Mouse (Mus musculus) neural tube, embryonic 14.5 days (tissue): ENCODE results near the gene Ttc23. TPM values are rescaled to one million over a fixed set of nuclear protein-coding genes. Genes with fewer than 3 reads are reported as not detected.

ENCODE experiments used
- ATAC-seq: fragments of 200-750 bp; cut with Nextera tagmentation; 2 replicates; pipeline ENCODE4 v1.8.0; 2017; ENCODE audit warnings: low read depth, mild to moderate bottlenecking, moderate TSS enrichment, moderate library complexity
- H3K27ac ChIP-seq: fragments of 300-500 bp; sonication (generic); 2 replicates; pipeline ENCODE4 v1.5.1; 2014; ENCODE audit warnings: low read depth, mild to moderate bottlenecking, control low read depth, low read length, moderate library complexity, mixed read lengths
- H3K27me3 ChIP-seq: fragments of 300-500 bp; sonication (generic); 2 replicates; pipeline ENCODE4 v1.6.1; 2014; ENCODE audit warnings: low read length; ENCODE audit not compliant: control insufficient read depth, insufficient read depth
- H3K36me3 ChIP-seq: fragments of 300-500 bp; sonication (generic); 2 replicates; pipeline ENCODE4 v1.6.1; 2014; ENCODE audit warnings: low read length, mixed read lengths; ENCODE audit not compliant: control insufficient read depth, insufficient read depth
- H3K4me1 ChIP-seq: fragments of 300-500 bp; sonication (generic); 2 replicates; pipeline ENCODE4 v1.6.1; 2014; ENCODE audit warnings: low read length; ENCODE audit not compliant: control insufficient read depth, insufficient read depth
- H3K4me2 ChIP-seq: fragments of 300-500 bp; sonication (generic); 2 replicates; pipeline ENCODE4 v1.6.1; 2014; ENCODE audit warnings: mild to moderate bottlenecking, low read depth, low read length, control low read depth
- H3K4me3 ChIP-seq: fragments of 300-500 bp; sonication (generic); 2 replicates; pipeline ENCODE4 v1.5.1; 2014; ENCODE audit warnings: low read depth, low read length, control low read depth, mixed read lengths
- H3K9ac ChIP-seq: fragments of 300-500 bp; sonication (generic); replicated peaks from 2 replicates; pipeline ENCODE4 v1.6.1; 2014; ENCODE audit warnings: low read depth, mild to moderate bottlenecking, control low read depth, low read length, mixed read lengths
- H3K9me3 ChIP-seq: fragments of 300-500 bp; sonication (generic); 2 replicates; pipeline ENCODE4 v1.6.1; 2016; ENCODE audit warnings: low read length; ENCODE audit not compliant: control insufficient read depth
- WGBS: fragments of 180-500 bp; shearing (Covaris S2); extraction: QIAGEN DNeasy Blood & Tissue Kit; methylation state at CpG from one replicate; pipeline ENCODE4 v1.1.7; 2014; 5-methylcytosine and 5-hydroxymethylcytosine counted together
- polyA plus RNA-seq: library from polyadenylated mRNA; unstranded; fragments of >200 nt; fragmentation: Nextera tagmentation; extraction: Ambion mirVana; gene quantifications from 2 replicates; pipeline ENCODE4 v1.2.1, GENCODE M21; 2014

Ttc23 gene
- polyA plus RNA-seq, 1 experiment from 2014 or later = 5.4 TPM

GRCm38 (mm10) chr7:67636161-67636560, 11.0 kb upstream of the Ttc23 start:
- 75% methylated on average over 2 of the region's 2 CpGs for WGBS
- no peaks in the 10 kb centered on the region for H3K9me3 ChIP-seq
- H3K4me3 ChIP-seq = no peak overlapping the region
- H3K4me2 ChIP-seq = no peak overlapping the region
- no peaks in the 10 kb centered on the region for H3K27me3 ChIP-seq
- no peak overlapping the region for H3K27ac ChIP-seq
- no peak overlapping the region for H3K9ac ChIP-seq
- ATAC-seq = no peak
- no peaks in the 10 kb centered on the region; the same call in 1 of the 2 replicates for H3K36me3 ChIP-seq
- H3K4me1 ChIP-seq = no peaks in the 10 kb centered on the region

GRCm38 (mm10) chr7:67639006-67639405, 8.2 kb upstream of the Ttc23 start:
- no peaks in the 10 kb centered on the region; the same call in 1 of the 2 replicates for H3K36me3 ChIP-seq
- 68% methylated on average over 3 of the region's 3 CpGs for WGBS
- H3K9me3 ChIP-seq = no peaks in the 10 kb centered on the region
- no peak for ATAC-seq
- H3K9ac ChIP-seq = no peak overlapping the region
- H3K27ac ChIP-seq = no peak overlapping the region
- H3K4me3 ChIP-seq = no peak overlapping the region
- peaks cover 2% of the 10 kb centered on the region; the same call in 1 of the 2 replicates for H3K4me1 ChIP-seq
- H3K4me2 ChIP-seq = no peak overlapping the region
- no peaks in the 10 kb centered on the region for H3K27me3 ChIP-seq

DNA sequence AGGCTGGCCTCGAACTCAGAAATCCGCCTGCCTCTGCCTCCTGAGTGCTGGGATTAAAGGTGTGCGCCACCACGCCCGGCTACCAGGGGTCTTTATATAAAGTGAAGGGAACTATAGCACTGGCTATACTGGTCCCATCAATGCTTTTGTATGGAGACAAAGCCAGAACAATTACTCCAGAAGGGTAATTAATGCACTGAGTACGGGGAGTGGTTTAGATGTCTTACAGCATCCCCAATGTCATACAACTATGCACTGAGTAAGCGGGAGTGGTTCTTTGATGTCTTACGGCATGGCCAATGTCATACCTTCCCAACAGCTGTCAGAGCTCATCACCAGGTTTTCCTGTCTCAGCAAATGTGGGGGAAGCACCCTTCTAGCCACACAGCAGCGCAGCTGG, 4.3 kb upstream of the Ttc23 start:
- 92% methylated on average over 9 of the region's 9 CpGs for WGBS
- ATAC-seq = no peak
- peaks cover 12% of the 10 kb centered on the region; the same call in 1 of the 2 replicates for H3K4me1 ChIP-seq
- no peaks in the 10 kb centered on the region for H3K36me3 ChIP-seq
- H3K9ac ChIP-seq = no peak overlapping the region
- no peak overlapping the region for H3K4me2 ChIP-seq
- H3K27me3 ChIP-seq = no peaks in the 10 kb centered on the region
- no peak overlapping the region for H3K4me3 ChIP-seq
- H3K27ac ChIP-seq = no peak overlapping the region
- H3K9me3 ChIP-seq = no peaks in the 10 kb centered on the region

DNA sequence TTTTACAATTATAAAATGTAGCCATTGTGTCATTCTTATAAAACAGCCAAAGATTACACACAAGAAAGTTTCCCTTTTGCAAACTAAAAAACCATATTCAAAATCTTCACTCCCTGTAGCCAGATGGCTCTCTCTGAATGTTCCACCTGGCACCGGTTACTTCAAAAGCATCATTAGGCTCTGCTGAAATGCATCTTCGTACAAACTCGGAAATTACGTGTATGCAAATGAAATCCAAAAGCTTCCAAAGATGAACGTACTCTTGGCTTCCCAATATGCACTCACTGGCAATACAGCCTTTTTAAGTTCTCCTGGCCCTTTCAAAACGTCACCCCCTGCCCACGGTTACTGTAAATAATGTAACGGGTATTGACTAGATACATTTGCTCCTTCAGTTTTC, 2.9 kb upstream of the Ttc23 start:
- Histone ChIP-seq H3K27me3 (no peaks in the 10 kb centered on the region), H3K4me2 (peak overlapping the region; percentile 58), H3K4me3 (peak overlapping the region; percentile 75), H3K4me1 (peaks cover 12% of the 10 kb centered on the region; the same call in 1 of the 2 replicates), H3K36me3 (no peaks in the 10 kb centered on the region), H3K27ac (no peak overlapping the region), H3K9ac (peak overlapping the region; percentile 86), H3K9me3 (no peaks in the 10 kb centered on the region)
- WGBS = 44% methylated on average over 8 of the region's 8 CpGs
- ATAC-seq = no peak

- Histone ChIP-seq H3K4me1 (peaks cover 12% of the 10 kb centered on the region; the same call in 1 of the 2 replicates), H3K27me3 (no peaks in the 10 kb centered on the region), H3K4me2 (peak within 1 kb of the TSS; percentile 58), H3K36me3 (no peaks in the 10 kb centered on the region), H3K4me3 (peak within 1 kb of the TSS; percentile 75), H3K9ac (peak within 1 kb of the TSS; percentile 86), H3K27ac (peak within 1 kb of the TSS; percentile 93), H3K9me3 (no peaks in the 10 kb centered on the region)
- peak; percentile 99 for ATAC-seq
- WGBS = under 1% methylated on average over 55 of the region's 55 CpGs
These were observed 2.2 kb upstream of the Ttc23 start, which contains the start of gene Lrrc28 for GRCm38 (mm10) chr7:67644833-67645680. Gene Lrrc28 (minus strand): TSS chr7:67645268.

DNA sequence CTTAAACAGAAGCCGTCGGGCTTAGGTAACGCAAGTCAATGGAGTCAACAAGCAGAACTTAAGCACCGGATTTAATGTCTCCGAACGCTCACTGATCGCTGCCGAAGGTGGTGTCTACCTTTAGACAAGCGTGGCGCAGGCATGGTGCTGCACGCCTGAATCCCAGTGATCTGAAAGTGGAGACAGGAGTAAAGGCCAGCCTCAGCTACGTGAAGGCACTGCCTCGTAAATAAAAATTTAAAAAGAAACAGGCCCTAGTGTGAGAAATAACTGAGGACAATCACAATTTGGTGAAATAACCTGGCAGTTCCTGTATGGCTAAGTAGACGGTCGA, 1.6 kb upstream of the Ttc23 start:
- peak; percentile 33; the same call in 1 of the 2 replicates for ATAC-seq
- peaks cover 12% of the 10 kb centered on the region; the same call in 1 of the 2 replicates for H3K4me1 ChIP-seq
- H3K9ac ChIP-seq = peak overlapping the region; percentile 86
- under 1% methylated on average over 15 of the region's 15 CpGs for WGBS
- no peaks in the 10 kb centered on the region for H3K9me3 ChIP-seq
- H3K4me3 ChIP-seq = peak overlapping the region; percentile 75
- H3K27me3 ChIP-seq = no peaks in the 10 kb centered on the region
- H3K4me2 ChIP-seq = peak overlapping the region; percentile 58
- H3K36me3 ChIP-seq = no peaks in the 10 kb centered on the region
- H3K27ac ChIP-seq = peak overlapping the region; percentile 93

DNA sequence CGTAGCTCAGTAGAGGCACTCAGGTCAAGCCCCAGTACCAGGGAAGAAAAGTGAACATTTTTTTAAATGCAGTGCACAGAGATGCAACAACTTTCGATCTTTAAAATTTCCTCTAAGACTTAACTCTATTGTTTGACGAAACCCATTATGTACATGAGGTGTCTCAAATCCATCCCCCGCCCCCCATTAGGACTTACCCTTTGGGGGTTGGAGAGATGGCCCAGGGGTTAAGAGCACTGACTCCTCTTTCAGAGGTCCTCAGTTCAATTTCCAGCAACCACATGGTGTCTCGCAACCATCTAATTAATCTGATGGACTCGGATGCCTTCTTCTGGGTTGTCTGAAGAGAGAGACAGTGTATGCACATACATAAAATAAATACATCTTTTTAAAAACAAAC, 1.1 kb upstream of the Ttc23 start:
- no peaks in the 10 kb centered on the region for H3K36me3 ChIP-seq
- peaks cover 12% of the 10 kb centered on the region; the same call in 1 of the 2 replicates for H3K4me1 ChIP-seq
- peak overlapping the region; percentile 93 for H3K27ac ChIP-seq
- peak overlapping the region; percentile 86 for H3K9ac ChIP-seq
- peak overlapping the region; percentile 58 for H3K4me2 ChIP-seq
- no peaks in the 10 kb centered on the region for H3K27me3 ChIP-seq
- no peak for ATAC-seq
- H3K4me3 ChIP-seq = peak overlapping the region; percentile 75
- no peaks in the 10 kb centered on the region for H3K9me3 ChIP-seq
- WGBS = 8% methylated on average over 6 of the region's 6 CpGs

- WGBS = 71% methylated on average over 4 of the region's 4 CpGs
- H3K9ac ChIP-seq = no peak overlapping the region
- no peak overlapping the region for H3K4me3 ChIP-seq
These were observed 1.2 kb downstream of the Ttc23 start for GRCm38 (mm10) chr7:67648376-67648775.

DNA sequence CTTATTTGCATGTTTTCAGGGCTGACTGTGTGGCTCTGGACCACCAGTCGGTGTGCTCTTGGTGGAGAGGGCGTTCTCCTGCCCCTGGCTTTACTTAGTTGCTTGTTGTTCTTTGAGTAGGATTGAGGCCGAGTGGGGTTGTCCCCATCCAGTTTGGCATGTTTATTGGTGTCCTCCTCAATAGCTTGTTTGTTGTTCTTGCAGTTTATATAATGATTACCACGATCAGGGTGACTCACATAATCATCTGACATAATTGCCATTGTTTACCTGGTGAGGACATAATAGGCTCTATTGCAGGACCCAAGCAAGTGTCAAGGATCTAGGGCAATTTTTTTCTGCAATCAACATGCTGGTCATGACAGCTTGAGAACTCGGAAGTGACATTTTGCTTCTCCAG, 5.0 kb downstream of the Ttc23 start:
- H3K9me3 ChIP-seq = no peaks in the 10 kb centered on the region
- no peaks in the 10 kb centered on the region for H3K4me1 ChIP-seq
- H3K27ac ChIP-seq = no peak overlapping the region
- H3K4me3 ChIP-seq = no peak overlapping the region
- ATAC-seq = no peak
- no peaks in the 10 kb centered on the region for H3K36me3 ChIP-seq
- H3K4me2 ChIP-seq = no peak overlapping the region
- no peak overlapping the region for H3K9ac ChIP-seq
- WGBS = 34% methylated on average over 5 of the region's 5 CpGs
- H3K27me3 ChIP-seq = no peaks in the 10 kb centered on the region

More at GRCm38 (mm10) chr7:67648376-67648775, 1.2 kb downstream of the Ttc23 start:
- Histone ChIP-seq H3K4me2 (peak overlapping the region; percentile 21; the same call in 1 of the 2 replicates), H3K9me3 (no peaks in the 10 kb centered on the region), H3K27me3 (no peaks in the 10 kb centered on the region), H3K36me3 (no peaks in the 10 kb centered on the region), H3K27ac (no peak overlapping the region), H3K4me1 (peaks cover 12% of the 10 kb centered on the region; the same call in 1 of the 2 replicates)
- ATAC-seq = no peak
